Mouse (Mus musculus): Measurements from ENCODE around the gene Mospd3.

Gene Mospd3

GRCm38 (mm10) chr5:137600619-137601364 is at the start of gene Mospd3:
Mospd3 (minus strand) TSS chr5:137601058.
- DNase-seq, result peak; percentile 98

- no peak for DNase-seq
Measured at GRCm38 (mm10) chr5:137649669-137650571, 49.1 kb upstream of the Mospd3 start.

- no peak for DNase-seq
Measured at GRCm38 (mm10) chr5:137649251-137649650, 48.4 kb upstream of the Mospd3 start.

GRCm38 (mm10) chr5:137647827-137648601 is 47.2 kb upstream of the Mospd3 start:
- peak in 1 of 2 experiments; percentile 15 for DNase-seq

GRCm38 (mm10) chr5:137645652-137646091 is 44.8 kb upstream of the Mospd3 start, which contains the start of gene Irs3:
Irs3 (minus strand) TSS chr5:137645714.
- DNase-seq, result peak; percentile 17 to 24

- DNase-seq, result peak; percentile 74
Measured at GRCm38 (mm10) chr5:137645091-137645651, 44.3 kb upstream of the Mospd3 start.

- no peak for DNase-seq
Measured at GRCm38 (mm10) chr5:137644484-137644883, 43.6 kb upstream of the Mospd3 start.

- DNase-seq, result no peak
Measured at GRCm38 (mm10) chr5:137642886-137643285, 42.0 kb upstream of the Mospd3 start.

GRCm38 (mm10) chr5:137641054-137641453 is 40.2 kb upstream of the Mospd3 start, which contains the start of gene Sap25:
Sap25 (plus strand) TSS chr5:137641334.
- peak; percentile 60 to 64 for DNase-seq

GRCm38 (mm10) chr5:137639472-137639871 is 38.6 kb upstream of the Mospd3 start:
- DNase-seq, result no peak

GRCm38 (mm10) chr5:137633397-137634084 is 32.7 kb upstream of the Mospd3 start:
- DNase-seq, result no peak

- DNase-seq, result peak in 1 of 2 experiments; percentile 42
Measured at GRCm38 (mm10) chr5:137631591-137631990, 30.7 kb upstream of the Mospd3 start.

- DNase-seq, result peak; percentile 84 to 86
Measured at GRCm38 (mm10) chr5:137631171-137631570, 30.3 kb upstream of the Mospd3 start.

GRCm38 (mm10) chr5:137630602-137631001 is 29.7 kb upstream of the Mospd3 start:
- peak in 1 of 2 experiments; percentile 25 for DNase-seq

GRCm38 (mm10) chr5:137629906-137630545 is 29.2 kb upstream of the Mospd3 start:
- DNase-seq, result peak; percentile 34 to 37

GRCm38 (mm10) chr5:137629306-137629721 is 28.5 kb upstream of the Mospd3 start:
- DNase-seq, result peak in 1 of 2 experiments; percentile 73

GRCm38 (mm10) chr5:137628498-137629305 is 27.8 kb upstream of the Mospd3 start, which contains the start of the genes Fbxo24, Lrch4 and Gm20605:
Fbxo24 (minus strand) TSS chr5:137629002.
Lrch4 (plus strand) TSS chr5:137629121.
Gm20605 (plus strand) TSS chr5:137629175.
- peak; percentile 97 to 99 for DNase-seq

- no peak for DNase-seq
Measured at GRCm38 (mm10) chr5:137627991-137628390, 27.1 kb upstream of the Mospd3 start.

GRCm38 (mm10) chr5:137623937-137624530 is 23.2 kb upstream of the Mospd3 start:
- no peak for DNase-seq

Data from B cell, adult 2 months (primary cell).